Mouse (Mus musculus): Measurements from ENCODE around the gene Nptn.

Gene Nptn

DNA sequence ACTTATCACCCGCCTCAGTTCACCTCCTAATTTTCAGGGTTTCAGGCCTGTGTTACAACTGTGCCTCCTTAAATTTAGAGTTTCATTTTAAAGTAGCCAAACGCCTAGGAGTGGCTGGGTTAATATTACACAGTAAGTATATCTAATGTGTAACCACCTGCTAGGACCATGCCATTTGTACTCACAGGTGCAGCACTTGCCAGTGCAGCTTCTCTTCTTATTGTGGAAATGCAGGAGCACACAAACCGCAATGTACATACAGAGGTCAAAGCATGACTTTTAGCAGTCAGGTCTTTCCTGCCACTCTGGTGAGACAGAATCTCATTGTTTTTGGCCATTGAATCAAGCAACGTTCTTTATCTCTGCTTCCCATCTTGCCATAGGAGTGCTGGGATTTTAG, 72.5 kb downstream of the Nptn start:
- no peak for DNase-seq (ENCODE audit: extremely low read depth, low read depth, low spot score)

DNA sequence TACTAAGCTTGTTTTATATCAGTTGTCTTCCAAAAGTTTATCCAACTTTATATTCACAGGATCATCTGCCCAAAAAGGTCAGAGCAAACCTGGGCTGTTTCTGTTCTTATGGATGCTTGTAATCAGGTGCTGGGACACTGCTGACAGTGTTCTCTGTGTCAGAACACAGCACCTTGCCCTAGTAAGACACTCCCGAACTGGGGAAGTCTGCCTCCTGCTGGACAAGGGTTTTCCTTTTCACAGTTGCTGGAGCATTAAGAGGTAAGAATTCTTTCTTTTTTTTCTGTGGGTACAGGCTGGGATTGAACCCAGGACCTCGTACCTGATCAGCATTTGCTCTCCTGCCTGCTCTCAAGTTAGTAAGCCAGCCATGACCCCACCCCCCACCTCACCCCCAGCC, 74.4 kb downstream of the Nptn start:
- DNase-seq (ENCODE audit: extremely low read depth, low read depth, low spot score), result no peak

- DNase-seq (ENCODE audit: extremely low read depth, low read depth, low spot score), result no peak
Measured at GRCm38 (mm10) chr9:58656824-58657223, 74.8 kb downstream of the Nptn start.

- DNase-seq (ENCODE audit: extremely low read depth, low read depth, low spot score), result no peak
Measured at GRCm38 (mm10) chr9:58657735-58658512, 75.9 kb downstream of the Nptn start.

DNA sequence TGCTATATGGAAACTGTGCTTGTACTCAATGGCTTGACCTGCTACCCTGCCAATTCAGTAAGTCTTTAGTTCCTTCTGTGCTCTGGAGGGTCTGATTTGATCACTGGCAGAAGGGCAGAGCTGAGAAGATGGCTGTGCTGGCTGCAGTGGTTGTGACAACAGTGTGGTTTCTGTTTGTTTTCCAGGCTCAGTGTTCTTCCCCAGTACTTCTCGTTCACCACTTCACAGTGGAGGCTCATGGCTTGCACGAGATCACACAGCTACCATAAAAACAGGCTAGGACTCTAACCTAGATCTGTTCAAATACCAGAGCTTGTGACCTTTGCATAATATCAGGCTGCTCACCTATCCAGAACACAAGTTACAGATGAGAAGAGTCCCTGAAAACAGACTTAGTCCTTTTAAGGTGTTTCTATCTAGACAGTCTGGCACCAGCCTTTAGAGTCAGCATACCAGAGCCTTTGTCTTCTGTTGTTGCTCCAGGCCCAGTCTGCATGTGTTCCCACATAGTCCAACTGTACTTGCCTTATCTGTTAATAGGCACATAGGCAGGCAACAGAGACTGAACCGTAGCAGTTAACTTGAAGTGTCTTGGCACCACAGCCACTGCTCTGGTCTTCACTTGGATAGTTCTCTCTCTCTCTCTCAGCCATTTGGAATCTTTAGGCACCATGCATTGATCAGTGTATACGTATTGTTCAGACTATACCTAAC, 76.7 kb downstream of the Nptn start:
- DNase-seq (ENCODE audit: extremely low read depth, low read depth, low spot score), result no peak

DNA sequence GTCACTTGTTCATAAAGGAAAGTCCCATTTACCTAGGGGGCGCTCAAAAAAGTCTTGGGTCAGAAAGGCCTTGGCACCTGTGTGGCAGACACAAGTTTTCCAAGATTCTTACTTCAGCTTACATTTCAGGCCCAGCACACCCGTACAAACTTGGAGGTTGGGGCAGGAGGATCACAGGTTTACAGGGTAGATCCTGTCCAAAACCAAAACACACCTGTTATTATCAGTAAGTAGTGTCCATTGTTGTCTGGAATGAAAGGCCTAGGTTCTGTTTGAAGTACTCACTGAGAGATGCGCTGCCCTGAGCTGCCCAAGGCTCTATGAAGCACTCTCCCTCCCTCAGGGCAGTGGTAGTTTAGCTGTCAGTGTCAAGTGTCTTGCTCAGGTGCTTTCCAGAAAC, 77.3 kb downstream of the Nptn start:
- DNase-seq (ENCODE audit: extremely low read depth, low read depth, low spot score), result no peak

DNA sequence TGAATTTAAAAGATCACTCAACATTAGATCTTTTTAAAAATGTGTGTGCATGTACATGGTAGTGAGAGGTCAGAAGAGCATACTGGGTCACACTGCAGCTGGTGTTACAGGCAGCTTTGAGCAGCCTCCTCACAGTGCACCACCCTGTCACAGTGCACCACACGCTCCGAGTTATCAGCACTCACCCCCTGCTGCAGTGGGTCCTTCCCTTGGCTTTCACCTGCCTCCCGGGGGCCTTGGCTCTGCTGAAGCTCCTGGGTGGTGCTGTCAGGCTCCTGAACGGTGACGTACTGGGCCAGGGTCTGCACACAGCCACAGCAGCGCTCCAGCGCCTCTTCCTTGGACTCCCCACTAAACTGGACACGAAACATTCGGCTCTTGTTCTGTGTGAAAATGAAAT, 77.9 kb downstream of the Nptn start:
- no peak for DNase-seq (ENCODE audit: extremely low read depth, low read depth, low spot score)

- DNase-seq (ENCODE audit: extremely low read depth, low read depth, low spot score), result no peak
Measured at GRCm38 (mm10) chr9:58660673-58661072, 78.6 kb downstream of the Nptn start.

DNA sequence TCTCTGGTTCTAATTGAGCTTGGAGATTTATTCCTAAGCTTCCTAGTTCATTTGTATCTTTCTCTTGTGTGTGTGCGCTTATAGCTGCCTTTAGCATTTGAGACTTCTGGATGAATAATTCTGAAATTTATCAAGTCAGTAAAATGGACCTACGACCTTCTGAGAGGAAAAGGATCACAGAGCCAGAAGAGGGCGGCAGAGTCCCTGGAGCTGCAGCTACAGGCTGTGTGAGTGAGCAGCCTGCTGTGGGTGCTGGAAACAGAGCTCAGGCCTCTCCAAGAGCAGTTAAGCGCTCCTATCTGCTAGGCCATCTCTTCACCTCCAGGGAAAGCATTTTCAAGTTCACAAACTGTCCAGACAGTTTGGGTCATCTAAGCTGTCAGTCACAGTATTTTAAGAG, 80.0 kb downstream of the Nptn start:
- DNase-seq (ENCODE audit: extremely low read depth, low read depth, low spot score), result no peak

- no peak for DNase-seq (ENCODE audit: extremely low read depth, low read depth, low spot score)
Measured at GRCm38 (mm10) chr9:58662791-58663190, 80.8 kb downstream of the Nptn start.

GRCm38 (mm10) chr9:58665492-58665891, 83.5 kb downstream of the Nptn start:
- DNase-seq (ENCODE audit: extremely low read depth, low read depth, low spot score), result no peak

DNA sequence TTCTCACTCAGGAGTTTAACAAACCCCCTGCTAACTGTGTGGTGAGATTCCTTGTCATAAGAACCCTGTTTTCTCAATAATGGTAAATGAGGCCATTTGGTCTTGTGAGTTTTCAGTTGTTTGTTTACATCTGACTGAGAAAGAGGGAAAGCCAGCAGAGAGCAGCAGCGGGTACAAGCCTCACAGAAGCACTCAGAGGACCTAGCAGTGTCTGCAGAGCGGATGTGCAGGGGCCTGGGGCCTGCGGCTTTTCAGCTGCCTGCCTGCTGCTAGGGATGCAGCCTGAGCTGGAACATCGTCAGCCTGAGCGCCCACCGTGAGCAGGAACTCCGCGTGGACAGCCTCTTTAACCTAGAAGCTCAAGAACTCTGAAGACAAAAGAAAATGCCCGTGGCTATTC, 84.2 kb downstream of the Nptn start:
- DNase-seq (ENCODE audit: extremely low read depth, low read depth, low spot score), result no peak

- no peak for DNase-seq (ENCODE audit: extremely low read depth, low read depth, low spot score)
Measured at GRCm38 (mm10) chr9:58667244-58667643, 85.2 kb downstream of the Nptn start.

DNA sequence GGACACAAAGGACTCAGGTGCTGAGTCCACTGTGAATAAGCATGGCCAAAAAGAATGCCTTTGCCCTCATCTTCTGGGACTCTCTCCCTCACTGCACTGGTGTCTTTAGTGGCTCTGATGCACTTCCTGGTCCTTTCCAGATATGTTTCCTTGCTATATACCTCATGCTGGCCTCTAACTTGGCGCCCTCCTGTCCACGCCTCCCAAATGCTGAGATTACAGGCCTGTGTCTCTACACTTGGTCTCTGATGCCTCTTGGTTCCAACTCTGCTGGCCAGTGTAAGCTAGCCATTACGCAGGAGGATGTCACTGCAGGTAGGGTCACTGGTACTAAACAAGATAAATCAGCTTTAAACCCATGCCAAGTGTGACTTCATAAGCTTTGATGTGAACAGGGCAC, 86.1 kb downstream of the Nptn start:
- DNase-seq (ENCODE audit: extremely low read depth, low read depth, low spot score), result no peak

GRCm38 (mm10) chr9:58669071-58669470, 87.0 kb downstream of the Nptn start:
- DNase-seq (ENCODE audit: extremely low read depth, low read depth, low spot score), result no peak

GRCm38 (mm10) chr9:58669819-58670218, 87.8 kb downstream of the Nptn start:
- no peak for DNase-seq (ENCODE audit: extremely low read depth, low read depth, low spot score)

GRCm38 (mm10) chr9:58672474-58672873, 90.4 kb downstream of the Nptn start:
- DNase-seq (ENCODE audit: extremely low read depth, low read depth, low spot score), result no peak

DNA sequence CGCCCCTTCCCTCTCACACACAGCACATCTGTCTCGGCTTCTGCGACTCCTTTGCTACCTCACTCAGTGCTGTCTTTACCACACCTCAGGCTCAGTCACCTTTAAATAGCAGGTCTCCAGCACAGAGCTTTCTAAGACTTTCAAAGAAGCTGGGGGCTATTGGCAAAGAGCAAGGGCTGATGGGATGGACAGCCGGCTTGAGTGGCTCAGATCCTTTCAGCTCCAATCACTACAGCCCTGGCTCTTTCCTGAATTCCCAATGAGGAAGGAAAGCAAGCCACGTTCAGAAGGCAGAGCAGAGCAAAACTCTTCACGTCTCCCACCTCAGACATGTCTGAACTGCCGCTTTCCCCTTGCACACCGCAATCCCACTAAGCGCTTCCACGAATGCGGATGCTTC, 92.7 kb downstream of the Nptn start:
- DNase-seq (ENCODE audit: extremely low read depth, low read depth, low spot score), result no peak

DNA sequence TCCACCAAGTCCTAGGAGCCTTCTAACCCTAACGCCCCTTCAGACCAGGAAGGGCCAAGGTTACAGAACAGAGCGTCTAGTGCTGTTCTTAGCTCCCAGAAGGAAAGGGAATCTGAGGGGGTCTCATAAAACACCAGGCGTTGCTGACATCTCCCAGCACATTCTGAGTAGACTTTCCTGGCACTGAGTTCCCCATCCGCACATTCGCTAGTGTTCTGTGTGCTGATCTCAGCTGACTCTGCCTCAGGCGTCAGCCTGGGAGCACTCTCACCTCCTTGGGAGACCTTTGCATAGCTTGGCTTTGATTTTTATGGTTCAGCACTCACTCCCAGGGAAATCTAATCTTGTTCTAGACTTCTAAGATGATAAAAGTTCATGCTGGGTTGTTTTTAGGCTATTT, 93.3 kb downstream of the Nptn start:
- DNase-seq (ENCODE audit: extremely low read depth, low read depth, low spot score), result no peak

- no peak for DNase-seq (ENCODE audit: extremely low read depth, low read depth, low spot score)
Measured at GRCm38 (mm10) chr9:58681411-58681810, 99.4 kb downstream of the Nptn start.

- no peak for DNase-seq (ENCODE audit: extremely low read depth, low read depth, low spot score)
Measured at GRCm38 (mm10) chr9:58682106-58682505, 100.1 kb downstream of the Nptn start.

- no peak for DNase-seq (ENCODE audit: extremely low read depth, low read depth, low spot score)
Measured at GRCm38 (mm10) chr9:58683372-58683771, 101.3 kb downstream of the Nptn start.

DNA sequence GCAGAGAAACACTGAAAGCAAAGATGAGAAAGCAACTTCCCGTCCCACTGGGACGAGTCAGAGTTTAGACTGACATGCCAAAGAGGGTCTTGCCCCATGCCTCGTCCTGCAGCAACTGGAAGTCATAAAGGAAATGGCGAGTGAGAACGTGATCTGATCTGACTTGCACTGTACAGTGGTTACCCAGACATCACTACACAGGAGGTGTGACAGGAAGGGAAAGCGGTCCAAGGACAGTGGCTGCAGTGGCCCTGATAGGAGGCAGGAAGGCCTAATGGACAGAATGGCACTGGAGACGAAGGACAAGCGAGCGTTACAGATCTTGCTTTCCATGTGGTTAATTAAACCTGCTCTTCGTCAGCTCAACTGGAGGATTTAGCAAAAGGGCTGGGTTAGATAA, 103.2 kb downstream of the Nptn start:
- no peak for DNase-seq (ENCODE audit: extremely low read depth, low read depth, low spot score)

All from fat pad, adult 2 months (tissue).